Mouse (Mus musculus): ENCODE measurements around the gene Nup210l. TPM values are rescaled to one million over a fixed set of nuclear protein-coding genes. Genes with fewer than 3 reads are reported as not detected.
A peak's percentile ranks its signal among the peaks of the same experiment; 100 is the strongest.

Nup210l gene
- polyA plus RNA-seq, 1 experiment from 2014 or later: 0.35 TPM

DNA sequence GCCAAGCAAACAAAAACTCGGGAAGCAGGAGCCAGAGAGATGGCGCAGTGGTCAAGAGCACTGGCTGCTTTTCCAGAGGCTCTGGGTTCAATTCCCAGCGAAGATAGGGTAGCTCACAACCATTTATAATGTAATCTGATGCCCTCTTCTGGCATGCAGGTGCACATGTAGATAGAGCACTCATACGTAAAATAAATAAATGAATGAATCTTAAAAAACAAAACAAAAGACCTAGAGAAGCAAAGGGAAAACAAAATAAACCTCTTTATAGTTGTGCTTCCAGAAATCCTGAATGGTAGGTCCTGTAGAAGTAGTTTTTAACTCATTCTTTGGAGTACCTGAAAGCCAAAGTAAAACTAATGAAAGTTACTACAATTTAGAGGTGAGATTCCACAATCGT, 25.7 kb upstream of the Nup210l start:
- no peak for ATAC-seq (ENCODE audit: low read depth)
- no peaks in the 10 kb centered on the region for H3K36me3 ChIP-seq (ENCODE audit: control insufficient read depth, insufficient read depth, low read length)
- no peak overlapping the region for H3K27ac ChIP-seq (ENCODE audit: low read depth, low read length)
- H3K4me2 ChIP-seq (ENCODE audit: low read depth, low read length): no peak overlapping the region; the same call in 1 of the 2 replicates
- H3K4me1 ChIP-seq (ENCODE audit: control insufficient read depth, insufficient read depth, low read length): peaks cover 18% of the 10 kb centered on the region
- H3K4me3 ChIP-seq (ENCODE audit: low read depth, low read length): no peak overlapping the region
- 64% methylated on average over 5 of the region's 5 CpGs for WGBS
- no peak overlapping the region for H3K9ac ChIP-seq (replicated peaks; ENCODE audit: low read depth, low read length)
- no peaks in the 10 kb centered on the region for H3K9me3 ChIP-seq (ENCODE audit: control insufficient read depth, low read length)
- H3K27me3 ChIP-seq (ENCODE audit: control insufficient read depth, insufficient read depth, low read length): no peaks in the 10 kb centered on the region

DNA sequence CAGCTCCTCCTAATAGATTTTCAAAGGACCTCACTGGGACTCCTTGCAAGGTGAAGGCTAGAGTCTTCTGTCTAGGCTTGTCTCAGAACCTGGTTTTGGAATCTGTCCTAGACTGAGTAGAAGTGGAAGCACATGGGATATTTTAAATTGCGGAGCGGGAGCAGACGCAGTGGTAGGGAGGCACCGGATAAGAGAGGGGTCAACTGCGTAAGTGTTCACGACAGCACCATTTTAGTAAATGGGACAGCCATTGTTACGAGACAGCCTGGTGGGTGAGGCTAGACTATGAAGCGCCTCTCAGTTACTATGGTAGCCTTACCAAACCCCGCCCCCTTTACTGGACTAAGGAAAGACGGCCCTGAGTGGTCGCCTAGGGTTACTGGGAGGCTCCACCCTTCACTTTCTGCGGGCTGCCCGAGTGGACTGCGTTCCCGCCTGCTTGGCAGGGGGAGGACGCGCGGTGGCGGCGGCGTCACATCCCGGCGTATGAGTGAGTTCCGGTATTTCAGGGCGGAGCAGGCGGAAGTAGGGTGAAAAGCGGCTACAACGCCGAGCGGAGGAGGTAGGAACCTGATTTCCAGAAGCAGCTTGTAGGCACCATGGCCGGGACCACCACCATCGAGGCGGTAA, 24.7 kb upstream of the Nup210l start:
- peak overlapping the region; percentile 92 for H3K27ac ChIP-seq (ENCODE audit: low read depth, low read length)
- under 1% methylated on average over 33 of the region's 33 CpGs for WGBS
- no peaks in the 10 kb centered on the region for H3K9me3 ChIP-seq (ENCODE audit: control insufficient read depth, low read length)
- no peaks in the 10 kb centered on the region for H3K27me3 ChIP-seq (ENCODE audit: control insufficient read depth, insufficient read depth, low read length)
- peak overlapping the region; percentile 89 for H3K4me3 ChIP-seq (ENCODE audit: low read depth, low read length)
- H3K9ac ChIP-seq (replicated peaks; ENCODE audit: low read depth, low read length): peak overlapping the region; percentile 78
- peak overlapping the region; percentile 93 for H3K4me2 ChIP-seq (ENCODE audit: low read depth, low read length)
- peak; percentile 96 for ATAC-seq (ENCODE audit: low read depth)
- no peaks in the 10 kb centered on the region for H3K36me3 ChIP-seq (ENCODE audit: control insufficient read depth, insufficient read depth, low read length)
- peaks cover 25% of the 10 kb centered on the region for H3K4me1 ChIP-seq (ENCODE audit: control insufficient read depth, insufficient read depth, low read length)

DNA sequence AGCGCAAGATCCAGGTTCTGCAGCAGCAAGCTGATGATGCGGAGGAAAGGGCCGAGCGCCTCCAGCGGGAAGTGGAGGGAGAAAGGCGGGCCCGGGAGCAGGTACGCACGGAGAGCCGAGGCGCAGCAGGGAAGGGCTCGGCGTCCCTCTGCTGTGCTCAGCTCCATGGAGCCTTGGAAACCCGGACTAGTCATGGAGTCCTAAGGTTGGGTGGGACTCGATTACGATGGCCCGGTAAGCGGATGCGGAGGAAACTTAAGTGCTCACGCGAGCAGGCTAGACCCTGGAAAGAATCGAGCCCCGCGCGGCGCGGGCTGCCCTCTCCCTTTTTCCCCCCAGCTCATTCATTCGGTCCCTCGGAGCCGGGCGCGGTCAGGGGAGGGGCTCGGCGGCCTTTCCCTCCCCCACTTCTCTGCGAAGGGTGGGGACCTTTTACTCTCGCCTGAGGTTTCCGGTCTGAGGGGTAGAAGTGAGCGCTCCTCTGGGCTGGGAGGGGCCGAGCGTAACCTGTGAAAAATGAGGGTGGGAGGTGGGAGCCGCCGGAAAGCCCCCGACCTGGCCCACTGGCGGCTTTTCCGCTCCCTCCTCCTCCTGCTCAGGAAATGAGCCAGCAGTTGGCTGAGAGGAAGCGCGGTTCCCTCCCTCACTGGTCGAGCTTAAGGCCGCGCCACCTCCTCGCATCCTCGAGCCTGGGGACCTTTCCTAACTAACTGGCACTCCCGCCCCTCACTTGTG, 24.0 kb upstream of the Nup210l start:
- Histone ChIP-seq H3K9me3 (ENCODE audit: control insufficient read depth, low read length) (no peaks in the 10 kb centered on the region), H3K27me3 (ENCODE audit: control insufficient read depth, insufficient read depth, low read length) (no peaks in the 10 kb centered on the region), H3K4me2 (ENCODE audit: low read depth, low read length) (peak overlapping the region; percentile 93), H3K4me1 (ENCODE audit: control insufficient read depth, insufficient read depth, low read length) (peaks cover 28% of the 10 kb centered on the region), H3K4me3 (ENCODE audit: low read depth, low read length) (peak overlapping the region; percentile 89), H3K27ac (ENCODE audit: low read depth, low read length) (peak overlapping the region; percentile 92), H3K36me3 (ENCODE audit: control insufficient read depth, insufficient read depth, low read length) (no peaks in the 10 kb centered on the region), H3K9ac (replicated peaks; ENCODE audit: low read depth, low read length) (peak overlapping the region; percentile 78)
- peak; percentile 72 for ATAC-seq (ENCODE audit: low read depth)
- under 1% methylated on average over 53 of the region's 53 CpGs for WGBS

DNA sequence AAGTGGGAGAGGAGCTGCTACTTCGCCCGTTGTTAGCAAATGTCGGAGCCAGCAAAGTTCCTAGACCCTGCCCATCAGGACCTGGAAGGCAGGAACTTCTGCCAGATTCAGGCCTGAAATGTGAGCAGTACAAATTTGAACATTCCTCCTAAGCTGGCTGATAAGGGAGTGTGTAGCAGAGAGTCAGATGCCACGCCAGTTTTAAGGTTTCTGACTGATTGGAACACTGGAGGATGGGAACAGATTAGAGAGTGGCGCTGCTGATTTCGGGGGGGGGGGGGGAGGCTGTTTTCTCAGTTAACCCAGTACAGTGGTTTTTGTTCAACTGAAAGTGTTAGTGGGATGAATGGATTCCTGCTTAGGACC, 23.5 kb upstream of the Nup210l start:
- Histone ChIP-seq H3K4me2 (ENCODE audit: low read depth, low read length) (peak overlapping the region; percentile 93), H3K27ac (ENCODE audit: low read depth, low read length) (peak overlapping the region; percentile 92; the same call in 1 of the 2 replicates), H3K9me3 (ENCODE audit: control insufficient read depth, low read length) (no peaks in the 10 kb centered on the region), H3K4me3 (ENCODE audit: low read depth, low read length) (peak overlapping the region; percentile 89), H3K27me3 (ENCODE audit: control insufficient read depth, insufficient read depth, low read length) (no peaks in the 10 kb centered on the region), H3K9ac (replicated peaks; ENCODE audit: low read depth, low read length) (peak overlapping the region; percentile 78), H3K36me3 (ENCODE audit: control insufficient read depth, insufficient read depth, low read length) (no peaks in the 10 kb centered on the region), H3K4me1 (ENCODE audit: control insufficient read depth, insufficient read depth, low read length) (peaks cover 28% of the 10 kb centered on the region)
- no peak for ATAC-seq (ENCODE audit: low read depth)
- 1% methylated on average over 6 of the region's 6 CpGs for WGBS

DNA sequence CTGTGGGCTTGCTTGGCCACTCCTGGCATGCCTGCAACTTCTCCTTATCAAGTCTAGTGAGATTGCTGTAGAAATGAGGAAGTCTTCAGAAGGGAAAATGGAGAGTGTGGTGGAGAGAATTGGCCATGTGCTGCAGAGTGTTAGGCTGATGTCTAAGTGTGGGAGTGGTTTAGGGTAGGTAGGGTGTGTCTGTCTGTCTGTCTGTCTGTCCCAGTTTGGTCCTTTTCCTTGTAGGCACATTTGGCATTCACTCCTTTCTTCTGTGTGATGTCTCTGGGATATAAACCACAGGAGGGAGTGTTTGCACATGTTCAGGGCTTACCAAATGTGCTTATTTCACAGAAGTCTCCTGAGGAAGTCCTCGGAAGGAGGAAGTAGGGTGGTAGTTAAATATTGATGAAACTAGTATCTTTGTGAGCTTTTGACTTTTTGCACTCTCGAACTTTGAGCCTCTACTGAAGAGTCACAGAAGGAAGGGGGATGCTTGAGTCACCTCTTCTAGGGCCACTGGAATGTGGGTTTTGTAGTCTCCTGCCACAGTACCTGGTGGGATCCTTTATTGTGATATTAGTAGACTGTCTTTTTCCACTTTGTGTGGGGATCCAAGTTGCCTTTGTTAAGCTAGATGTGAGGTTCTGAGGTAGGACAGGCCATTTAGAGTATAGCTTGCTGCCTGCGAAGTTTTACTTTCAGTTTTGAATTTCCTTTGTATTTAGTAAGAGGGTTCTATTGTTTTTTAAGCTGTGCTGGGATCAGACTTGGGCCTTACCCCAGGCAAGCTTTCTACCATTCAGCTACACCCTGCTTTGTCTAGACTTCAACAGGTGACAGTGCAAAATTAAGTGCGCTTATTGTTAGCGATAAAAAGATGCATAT, 22.3 kb upstream of the Nup210l start:
- H3K4me1 ChIP-seq (ENCODE audit: control insufficient read depth, insufficient read depth, low read length): peaks cover 28% of the 10 kb centered on the region
- no peak overlapping the region for H3K9ac ChIP-seq (replicated peaks; ENCODE audit: low read depth, low read length)
- no peak overlapping the region for H3K27ac ChIP-seq (ENCODE audit: low read depth, low read length)
- no peaks in the 10 kb centered on the region for H3K36me3 ChIP-seq (ENCODE audit: control insufficient read depth, insufficient read depth, low read length)
- peak overlapping the region; percentile 93; the same call in 1 of the 2 replicates for H3K4me2 ChIP-seq (ENCODE audit: low read depth, low read length)
- H3K27me3 ChIP-seq (ENCODE audit: control insufficient read depth, insufficient read depth, low read length): no peaks in the 10 kb centered on the region
- H3K4me3 ChIP-seq (ENCODE audit: low read depth, low read length): peak overlapping the region; percentile 4; the same call in 1 of the 2 replicates
- H3K9me3 ChIP-seq (ENCODE audit: control insufficient read depth, low read length): no peaks in the 10 kb centered on the region
- no peak for ATAC-seq (ENCODE audit: low read depth)
- 84% methylated on average over 5 of the region's 5 CpGs for WGBS

DNA sequence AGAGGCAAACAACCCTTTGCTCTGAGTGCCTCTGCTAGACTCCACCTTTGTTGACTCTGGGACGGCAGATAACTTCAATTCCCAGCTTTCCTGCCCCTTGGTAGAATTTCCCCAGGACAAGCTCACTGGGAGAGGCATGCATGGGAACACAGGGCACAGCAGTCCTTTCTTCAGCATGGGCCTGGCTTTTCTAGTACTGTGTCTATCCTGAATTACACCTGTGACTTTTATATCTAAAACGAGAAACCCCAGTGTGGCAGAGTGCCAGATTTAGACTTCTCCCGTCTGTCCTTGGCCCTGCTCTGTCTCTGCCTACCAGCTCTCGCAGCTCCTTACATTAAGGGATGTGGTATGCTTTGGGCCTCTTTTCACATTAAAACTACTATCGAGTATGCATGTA, 20.9 kb upstream of the Nup210l start:
- no peak overlapping the region for H3K9ac ChIP-seq (replicated peaks; ENCODE audit: low read depth, low read length)

DNA sequence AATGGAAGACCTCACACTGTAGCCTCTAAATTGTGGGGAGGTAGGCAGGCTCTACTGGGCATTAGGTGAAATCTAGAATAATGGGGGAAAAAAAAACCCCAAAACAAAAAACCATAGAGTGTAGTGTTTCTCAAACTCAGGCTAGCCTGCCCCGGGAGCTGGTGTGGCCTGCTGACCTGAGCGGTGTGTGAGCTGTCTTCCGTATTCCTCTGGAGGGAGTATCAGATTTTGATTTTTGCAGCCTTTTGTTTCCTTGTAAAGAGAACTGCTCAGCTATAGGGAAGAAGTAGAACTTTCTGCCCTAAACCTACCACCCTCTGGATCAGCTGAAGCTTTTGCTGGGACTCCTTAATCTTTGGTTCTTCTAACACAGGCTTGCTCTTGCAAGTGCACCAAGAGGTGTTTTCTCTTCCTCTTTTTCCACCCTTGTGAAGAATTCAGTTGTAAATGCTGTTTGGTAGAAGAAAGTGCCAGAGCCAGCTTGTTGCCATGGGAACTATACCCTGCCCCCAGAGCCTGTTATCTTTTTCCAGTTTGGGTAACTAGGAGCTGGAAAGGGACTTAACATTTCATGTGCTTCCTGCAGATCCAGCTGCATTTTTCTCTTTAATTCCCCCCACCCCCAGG, 20.1 kb upstream of the Nup210l start:
- 47% methylated on average over 3 of the region's 3 CpGs for WGBS
- H3K36me3 ChIP-seq (ENCODE audit: control insufficient read depth, insufficient read depth, low read length): peaks cover 21% of the 10 kb centered on the region
- peaks cover 28% of the 10 kb centered on the region for H3K4me1 ChIP-seq (ENCODE audit: control insufficient read depth, insufficient read depth, low read length)
- H3K9ac ChIP-seq (replicated peaks; ENCODE audit: low read depth, low read length): no peak overlapping the region
- peak overlapping the region; percentile 6; the same call in 1 of the 2 replicates for H3K4me2 ChIP-seq (ENCODE audit: low read depth, low read length)
- H3K9me3 ChIP-seq (ENCODE audit: control insufficient read depth, low read length): no peaks in the 10 kb centered on the region
- peak overlapping the region; percentile 16; the same call in 1 of the 2 replicates for H3K27ac ChIP-seq (ENCODE audit: low read depth, low read length)
- no peak for ATAC-seq (ENCODE audit: low read depth)
- H3K4me3 ChIP-seq (ENCODE audit: low read depth, low read length): no peak overlapping the region
- H3K27me3 ChIP-seq (ENCODE audit: control insufficient read depth, insufficient read depth, low read length): no peaks in the 10 kb centered on the region

More for the DNA sequence above, 20.9 kb upstream of the Nup210l start:
- Histone ChIP-seq H3K27ac (ENCODE audit: low read depth, low read length) (no peak overlapping the region; the same call in 1 of the 2 replicates), H3K4me2 (ENCODE audit: low read depth, low read length) (no peak overlapping the region), H3K4me1 (ENCODE audit: control insufficient read depth, insufficient read depth, low read length) (peaks cover 28% of the 10 kb centered on the region), H3K4me3 (ENCODE audit: low read depth, low read length) (no peak overlapping the region), H3K9me3 (ENCODE audit: control insufficient read depth, low read length) (no peaks in the 10 kb centered on the region), H3K27me3 (ENCODE audit: control insufficient read depth, insufficient read depth, low read length) (no peaks in the 10 kb centered on the region), H3K36me3 (ENCODE audit: control insufficient read depth, insufficient read depth, low read length) (peaks cover 13% of the 10 kb centered on the region)
- WGBS: 66% methylated on average over 5 of the region's 5 CpGs
- no peak for ATAC-seq (ENCODE audit: low read depth)

DNA sequence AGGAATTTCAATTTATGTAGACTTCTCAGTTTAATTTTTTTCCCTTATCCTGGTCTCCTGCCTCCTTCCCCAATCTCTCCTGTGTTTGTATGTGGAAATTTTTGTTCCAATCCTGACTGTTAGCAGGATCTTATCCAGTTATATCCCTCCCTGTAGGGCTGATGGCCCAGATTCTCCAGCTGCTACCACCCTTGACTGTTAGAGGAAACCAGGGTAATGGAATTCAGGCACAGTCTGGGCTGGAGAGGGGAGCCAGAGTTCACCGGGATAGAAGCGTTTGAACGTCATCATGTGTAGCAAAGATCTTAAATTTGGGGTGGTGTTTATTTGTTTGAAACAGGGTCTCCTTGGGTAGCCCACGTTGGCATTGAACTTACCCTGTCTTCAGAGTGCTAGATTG, 19.1 kb upstream of the Nup210l start:
- Histone ChIP-seq H3K4me2 (ENCODE audit: low read depth, low read length) (no peak overlapping the region), H3K27me3 (ENCODE audit: control insufficient read depth, insufficient read depth, low read length) (no peaks in the 10 kb centered on the region), H3K4me3 (ENCODE audit: low read depth, low read length) (no peak overlapping the region), H3K36me3 (ENCODE audit: control insufficient read depth, insufficient read depth, low read length) (peaks cover 30% of the 10 kb centered on the region), H3K27ac (ENCODE audit: low read depth, low read length) (no peak overlapping the region), H3K9me3 (ENCODE audit: control insufficient read depth, low read length) (no peaks in the 10 kb centered on the region), H3K4me1 (ENCODE audit: control insufficient read depth, insufficient read depth, low read length) (peaks cover 28% of the 10 kb centered on the region), H3K9ac (replicated peaks; ENCODE audit: low read depth, low read length) (no peak overlapping the region)
- ATAC-seq (ENCODE audit: low read depth): no peak
- WGBS: 74% methylated on average over 4 of the region's 4 CpGs
